Mouse (Mus musculus): Measurements from ENCODE around the gene Pot1a. TPM values are rescaled to one million over a fixed set of nuclear protein-coding genes. Genes with fewer than 3 reads are reported as not detected.

The Pot1a gene
- polyA plus RNA-seq (2014; fragmentation: Illumina TruSeq; extraction: RNeasy Lipid Tissue Mini Kit (QIAGEN cat#74804); ENCODE audit: low read depth, low replicate concordance) = 20.6 TPM

GRCm38 (mm10) chr6:25808806-25809495 is at the start of gene Pot1a:
Gene Pot1a (minus strand): TSS chr6:25809246.

Other genes with a start within 250 kb of the Pot1a start
- gene Gpr37, start 118.5 kb downstream of the Pot1a start, polyA plus RNA-seq (2014; fragmentation: Illumina TruSeq; extraction: RNeasy Lipid Tissue Mini Kit (QIAGEN cat#74804); ENCODE audit: low read depth, low replicate concordance) = 0.12 TPM